Mouse (Mus musculus) megakaryocyte-erythroid progenitor cell, adult 5-6 weeks (primary cell): ENCODE measurements around the gene Rab3il1. TPM values are rescaled to one million over a fixed set of nuclear protein-coding genes. Genes with fewer than 3 reads are reported as not detected.
A peak's percentile ranks its signal among the peaks of the same experiment; 100 is the strongest.

Experiments used
- ATAC-seq: replicated peaks from 2 replicates; pipeline ENCODE4 v1.8.0; 2016; ENCODE audit warnings: mild to moderate bottlenecking, inconsistent platforms; ENCODE audit not compliant: severe bottlenecking, poor library complexity, low FRiP score, low TSS enrichment
- total RNA-seq, 2 experiments: library from RNA; stranded (forward) in 1 of 2; stranded (reverse) in 1 of 2; fragments of 200-1000, 215-1000 nt in 1 of 2; fragments of >200 nt in 1 of 2; fragmentation: Nextera tagmentation in 1 of 2; gene quantifications; 2 replicates each; pipeline ENCODE4 v1.2.3; 2014 to 2017

Gene Rab3il1
- total RNA-seq, 2 experiments from 2014 or later: 20.1 to 23.6 TPM

DNA sequence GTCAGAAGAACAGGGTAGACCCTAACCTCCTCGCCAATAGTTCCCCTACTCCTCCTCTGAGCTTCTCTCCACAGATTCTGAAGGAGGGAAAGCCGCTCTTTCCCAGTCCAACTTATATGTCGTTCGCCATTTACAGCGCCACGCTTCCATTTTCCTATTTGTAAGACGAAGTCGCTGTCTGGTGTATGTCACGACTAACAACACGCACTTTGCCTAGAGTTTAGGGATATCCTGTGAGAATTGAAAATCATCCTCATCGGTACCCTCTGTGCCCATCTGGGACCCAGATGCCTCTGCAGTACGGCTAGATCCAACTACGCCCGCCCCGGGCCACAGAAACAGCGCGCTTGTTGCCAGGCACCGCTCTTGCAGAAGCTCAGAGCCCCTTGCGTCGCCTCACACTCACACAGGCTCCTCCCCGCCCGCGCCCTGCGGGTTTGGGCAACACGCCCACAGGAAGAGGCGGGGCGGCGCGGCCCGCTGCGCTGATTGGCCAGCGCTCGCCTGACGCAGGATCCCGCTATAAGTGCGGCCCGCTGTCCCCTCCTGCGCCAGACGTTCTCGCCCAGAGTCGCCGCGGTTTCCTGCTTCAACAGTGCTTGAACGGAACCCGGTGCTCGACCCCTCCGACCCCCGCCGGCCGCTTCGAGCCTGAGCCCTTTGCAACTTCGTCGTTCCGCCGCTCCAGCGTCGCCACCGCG, 19.2 kb upstream of the Rab3il1 start:
- peak; percentile 77 for ATAC-seq

DNA sequence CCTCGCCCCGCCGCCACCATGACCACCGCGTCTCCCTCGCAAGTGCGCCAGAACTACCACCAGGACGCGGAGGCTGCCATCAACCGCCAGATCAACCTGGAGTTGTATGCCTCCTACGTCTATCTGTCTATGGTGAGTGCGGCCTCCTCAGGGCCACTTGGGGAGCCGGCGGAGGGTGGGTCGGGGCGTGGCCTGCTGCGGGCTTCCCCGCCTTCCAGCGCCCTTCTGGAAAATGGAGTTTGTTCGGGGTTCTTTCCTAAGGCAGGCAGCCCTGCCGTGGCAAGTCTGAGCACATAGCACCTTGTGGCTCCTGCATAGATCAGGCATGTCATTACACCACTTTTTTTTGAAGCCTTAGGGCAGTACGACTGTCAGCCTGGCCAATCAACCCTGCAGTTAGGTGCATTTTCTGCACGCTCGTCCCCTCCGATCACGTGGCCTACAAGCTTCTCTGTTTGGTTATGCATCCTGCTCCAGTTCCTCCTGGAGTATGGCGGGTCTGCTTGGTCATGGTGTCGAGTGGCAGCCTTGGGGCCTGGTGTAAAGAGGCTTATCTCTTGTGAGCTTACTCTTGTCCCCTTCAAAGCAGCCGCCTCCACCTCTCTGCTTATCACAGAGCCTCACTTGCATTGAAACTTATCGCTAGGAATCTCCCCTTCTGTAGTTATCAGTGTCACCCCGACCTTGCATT, 18.5 kb upstream of the Rab3il1 start:
- peak; percentile 75 for ATAC-seq

DNA sequence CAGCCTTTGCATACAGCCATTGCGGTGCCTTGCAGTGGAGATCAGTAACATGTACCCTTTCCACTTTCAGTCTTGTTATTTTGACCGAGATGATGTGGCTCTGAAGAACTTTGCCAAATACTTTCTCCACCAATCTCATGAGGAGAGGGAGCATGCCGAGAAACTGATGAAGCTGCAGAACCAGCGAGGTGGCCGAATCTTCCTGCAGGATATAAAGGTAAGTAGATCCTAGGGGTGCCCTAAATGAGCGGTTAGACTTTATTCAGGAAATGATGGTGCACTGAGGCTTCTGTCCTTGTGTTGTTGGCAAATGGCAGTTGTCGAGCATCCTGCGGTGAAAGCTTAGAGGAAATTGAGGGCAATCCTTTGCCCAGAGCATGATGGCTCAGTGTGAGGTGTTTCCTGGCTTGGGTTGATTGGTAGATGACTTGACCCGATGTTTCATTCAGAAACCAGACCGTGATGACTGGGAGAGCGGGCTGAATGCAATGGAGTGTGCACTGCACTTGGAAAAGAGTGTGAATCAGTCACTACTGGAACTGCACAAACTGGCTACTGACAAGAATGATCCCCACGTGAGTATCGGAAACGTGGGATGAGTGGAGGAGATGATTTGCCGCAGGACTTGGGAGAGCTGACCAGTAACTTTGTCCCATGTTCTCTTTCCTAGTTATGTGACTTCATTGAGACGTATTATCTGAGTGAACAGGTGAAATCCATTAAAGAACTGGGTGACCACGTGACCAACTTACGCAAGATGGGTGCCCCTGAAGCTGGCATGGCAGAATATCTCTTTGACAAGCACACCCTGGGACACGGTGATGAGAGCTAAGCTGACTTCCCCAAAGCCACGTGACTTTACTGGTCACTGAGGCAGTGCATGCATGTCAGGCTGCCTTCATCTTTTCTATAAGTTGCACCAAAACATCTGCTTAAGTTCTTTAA, 17.1 kb upstream of the Rab3il1 start:
- ATAC-seq: no peak

DNA sequence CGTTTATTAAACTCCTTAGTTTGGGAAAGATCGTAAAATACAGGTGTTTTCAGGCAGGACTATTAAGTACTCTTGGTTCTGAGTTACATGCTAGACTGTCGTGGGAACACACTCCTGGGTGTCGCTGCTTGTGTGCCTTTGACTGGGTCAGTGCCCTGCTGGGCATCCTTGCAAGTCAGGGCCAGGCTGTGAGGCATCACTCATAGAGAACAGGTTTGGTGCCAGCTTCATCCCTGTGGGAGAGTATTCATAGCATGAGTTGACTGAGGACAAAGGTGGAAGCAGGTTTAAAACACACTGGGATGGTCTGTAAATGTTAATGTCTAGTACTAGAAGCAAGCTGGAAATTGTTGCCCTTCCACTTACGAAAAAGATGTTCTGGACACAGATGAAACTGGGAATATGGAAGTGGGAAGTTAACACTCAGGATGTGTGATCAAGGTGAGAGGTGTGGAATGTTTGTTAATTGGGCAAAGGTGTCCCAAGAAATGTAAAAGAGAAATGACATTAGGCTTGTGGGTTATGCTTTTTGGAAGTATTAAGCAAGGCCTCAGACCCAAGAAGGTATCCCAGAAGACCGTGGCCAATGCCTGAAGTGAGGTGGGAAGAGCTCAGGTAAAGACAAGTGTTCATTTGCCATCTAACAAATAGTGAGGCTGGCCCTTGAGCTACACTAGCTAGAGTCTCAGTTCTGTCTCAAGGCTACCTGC, 16.1 kb upstream of the Rab3il1 start:
- ATAC-seq: no peak

DNA sequence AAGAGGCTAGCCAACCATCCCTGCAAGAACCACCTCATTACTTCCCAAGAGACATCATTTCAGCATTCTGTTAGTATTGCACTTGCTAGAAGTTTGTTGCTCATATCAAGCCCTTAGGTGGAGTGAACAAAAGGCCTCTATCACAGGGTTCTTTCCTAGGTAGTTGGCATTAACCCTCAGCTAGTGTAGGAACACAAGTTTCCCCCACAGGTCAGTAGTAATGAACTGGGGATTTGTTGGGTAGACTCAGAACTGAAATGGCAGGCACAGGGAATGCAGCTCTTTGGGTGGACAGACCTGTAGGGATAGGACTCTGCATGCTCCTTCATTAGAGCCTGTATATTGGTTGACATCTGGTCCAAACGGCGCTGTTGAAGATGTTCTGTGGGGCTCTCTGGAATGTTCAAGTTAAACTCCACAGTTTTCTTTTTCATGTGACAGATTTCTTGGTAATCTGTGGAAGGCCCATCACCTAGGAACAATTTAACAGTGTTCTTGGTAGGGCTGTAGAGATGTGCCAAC, 15.5 kb upstream of the Rab3il1 start:
- ATAC-seq: no peak

DNA sequence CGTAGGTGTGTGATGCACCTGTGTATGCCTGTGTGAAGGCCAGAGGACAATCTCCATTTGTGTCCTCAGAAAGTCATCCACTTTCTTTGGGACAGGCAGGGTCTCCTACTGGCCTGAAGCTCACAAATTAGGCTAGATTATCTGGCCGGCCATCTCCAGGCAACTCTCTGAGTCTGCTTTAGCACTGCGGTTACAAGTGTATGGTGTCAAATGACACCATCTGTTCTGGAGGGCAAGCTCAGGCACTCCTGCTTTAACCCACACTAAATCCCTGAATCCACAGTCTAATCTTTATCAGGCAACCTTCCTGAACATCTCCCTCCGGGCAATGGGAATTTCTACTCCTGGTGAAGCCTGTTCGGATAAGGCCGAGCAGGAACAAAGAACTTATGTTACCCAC, 14.3 kb upstream of the Rab3il1 start:
- no peak for ATAC-seq

DNA sequence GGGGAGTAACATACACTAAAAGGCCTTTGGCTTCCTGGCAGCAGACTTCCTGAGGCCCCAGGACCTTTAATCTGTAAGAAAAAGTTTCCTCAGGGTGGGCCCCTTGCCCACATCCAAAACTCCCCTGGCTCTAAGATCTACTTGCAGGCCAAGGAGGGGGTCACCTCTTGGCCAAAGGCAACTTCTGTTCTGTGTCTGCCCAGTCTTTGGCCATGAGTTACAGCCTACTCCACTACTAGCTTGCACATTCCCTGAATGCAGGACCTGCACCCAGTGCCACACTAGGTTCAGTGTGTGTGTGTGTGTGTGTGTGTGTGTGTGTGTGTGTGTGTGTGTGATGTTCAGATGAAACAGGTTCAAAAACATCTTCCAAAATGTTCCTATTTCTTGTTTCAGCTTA, 13.9 kb upstream of the Rab3il1 start:
- ATAC-seq: no peak

DNA sequence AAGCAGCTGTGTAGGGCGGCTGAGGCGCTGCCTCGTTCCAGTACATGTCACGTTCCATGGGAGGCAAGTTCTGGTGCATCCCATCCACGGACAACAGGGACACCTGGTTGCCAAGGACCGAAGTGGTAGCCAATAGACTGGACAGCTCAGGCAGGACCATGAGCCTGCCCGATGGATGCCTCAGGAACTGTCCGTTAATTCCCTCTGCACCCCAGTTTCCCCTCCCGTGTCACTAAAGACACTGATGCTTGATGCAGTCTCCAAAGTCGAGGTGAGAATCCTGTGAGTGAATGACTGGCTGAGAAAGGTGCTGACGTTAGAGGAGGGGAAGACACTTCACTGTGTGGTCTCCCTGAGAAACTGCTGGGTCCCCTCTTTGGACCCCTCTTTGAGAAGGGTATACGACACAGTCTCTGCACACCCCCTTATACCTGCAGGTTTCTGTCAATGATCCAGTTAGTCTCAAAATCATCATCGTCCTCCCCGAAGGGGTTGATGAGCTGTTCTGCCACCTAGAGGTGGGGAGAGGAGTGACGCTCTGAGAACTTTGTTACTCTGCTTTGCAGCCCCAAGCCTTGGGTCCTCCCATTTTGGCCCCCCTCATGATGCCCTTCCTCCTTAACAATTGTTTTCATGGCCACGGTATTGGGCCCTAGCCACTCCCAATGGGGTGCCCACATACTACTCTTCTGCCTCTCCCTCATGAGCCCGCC, 12.1 kb upstream of the Rab3il1 start:
- no peak; the same call in none of the 2 replicates for ATAC-seq

DNA sequence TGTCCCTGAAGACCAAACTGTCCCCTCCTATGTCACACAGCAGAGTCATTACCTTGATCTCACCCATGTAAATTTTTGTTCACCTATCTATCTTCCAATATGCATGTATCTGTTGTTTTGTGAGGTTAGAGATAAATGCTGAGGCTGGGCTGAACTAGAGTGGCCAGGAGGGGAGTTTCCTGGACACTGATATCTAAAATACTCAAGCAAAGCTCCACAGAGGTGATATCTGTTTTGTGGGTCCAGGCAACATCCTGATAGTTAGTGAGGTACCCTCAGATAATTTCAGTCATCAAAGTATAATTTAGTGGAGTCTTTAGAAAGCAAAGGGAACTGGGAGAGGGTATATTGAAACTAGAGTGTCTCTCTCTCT, 11.6 kb upstream of the Rab3il1 start:
- ATAC-seq: peak; percentile 66; the same call in 1 of the 2 replicates

DNA sequence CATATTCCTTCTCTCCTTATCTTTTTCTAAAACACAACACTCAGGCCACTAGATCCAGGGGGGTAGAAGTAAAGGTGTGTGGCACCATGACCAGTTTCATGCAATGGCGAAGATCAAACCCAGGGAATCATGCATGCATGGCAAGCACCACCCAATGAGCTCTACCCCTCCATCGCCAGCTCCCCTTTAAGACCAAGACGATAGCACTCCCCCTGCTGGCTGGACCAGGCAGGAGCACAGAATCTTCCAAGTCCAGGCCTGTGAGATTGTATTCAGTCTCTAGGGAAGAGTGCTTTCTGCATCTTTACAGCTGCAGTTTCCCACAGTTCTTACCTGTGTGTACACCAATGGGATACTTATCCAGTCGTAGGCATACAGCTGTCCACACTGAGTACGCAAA, 10.2 kb upstream of the Rab3il1 start:
- peak; percentile 54 for ATAC-seq

DNA sequence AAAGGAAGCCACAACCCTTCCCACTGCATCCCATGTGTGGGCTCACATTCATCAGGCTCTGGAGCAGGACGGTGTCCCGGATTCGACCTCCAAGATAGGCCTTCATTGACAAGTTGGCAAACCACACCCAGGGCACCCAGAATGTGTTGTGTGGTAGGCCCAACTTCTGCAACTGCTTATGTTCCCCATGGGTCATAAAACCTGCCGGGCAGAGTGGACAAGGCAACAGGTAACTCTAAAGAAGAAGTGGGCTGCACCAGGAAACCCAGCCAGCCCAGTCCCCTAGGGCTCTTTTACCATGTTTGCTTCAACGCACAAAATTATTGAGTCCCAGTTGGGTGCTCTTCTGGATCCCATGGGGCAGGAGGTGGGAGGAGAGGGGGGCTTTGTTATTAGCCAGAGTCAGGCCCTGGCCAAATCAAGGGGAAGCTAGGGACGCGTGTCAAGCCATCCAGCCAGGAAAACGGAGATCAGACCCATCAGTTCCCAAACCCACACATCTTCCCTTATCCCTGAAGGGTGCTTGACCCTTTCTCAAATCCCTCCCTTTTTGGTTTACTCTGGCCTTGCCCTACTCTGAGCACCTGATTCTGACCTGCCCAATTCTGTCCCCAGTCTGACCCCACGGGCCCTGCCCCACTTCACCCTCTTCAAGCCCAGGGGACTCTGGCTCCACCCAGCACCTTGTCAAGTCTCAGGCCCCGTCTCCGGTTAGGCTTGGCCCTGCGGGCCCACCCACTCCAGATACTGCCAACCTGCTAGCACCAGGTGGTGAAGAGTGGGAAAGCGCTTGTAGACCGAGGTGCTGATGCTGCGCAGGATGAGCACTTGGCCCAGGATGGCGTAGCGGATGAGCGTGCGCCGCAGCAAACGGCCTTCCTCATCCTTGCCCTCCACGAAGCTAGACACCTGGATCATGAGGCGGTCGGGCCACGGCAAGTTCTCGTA, 9.2 kb upstream of the Rab3il1 start:
- ATAC-seq: no peak

DNA sequence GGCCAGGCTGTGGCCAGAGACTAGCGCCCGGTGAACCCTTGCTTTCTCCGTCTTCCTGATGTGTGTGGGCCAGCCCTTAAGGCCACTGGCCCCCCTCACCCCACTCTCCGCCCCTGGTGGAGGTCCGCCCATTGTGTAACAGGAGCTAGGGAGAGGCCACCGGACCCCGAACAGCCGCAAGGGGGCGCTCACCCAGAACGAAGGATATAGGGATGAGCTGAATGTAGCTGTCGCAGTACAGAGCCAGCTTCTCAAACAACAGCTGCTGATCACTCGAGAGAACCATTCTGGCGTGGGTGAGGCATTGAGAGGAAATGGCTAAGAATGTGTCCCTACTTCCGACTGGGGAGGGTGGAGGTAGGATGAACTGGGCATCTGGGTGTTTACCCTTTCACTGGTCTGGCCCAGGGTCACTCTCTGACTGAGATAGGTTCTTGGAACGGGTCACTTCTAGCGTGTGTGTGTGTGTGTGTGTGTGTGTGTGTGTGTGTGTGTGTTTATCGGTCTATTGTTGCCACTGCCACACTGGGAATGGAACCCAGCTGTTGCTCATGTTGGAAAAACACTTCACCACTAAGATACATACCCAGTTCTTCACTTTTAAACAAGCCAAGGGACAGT, 8.3 kb upstream of the Rab3il1 start:
- peak; percentile 53 for ATAC-seq

DNA sequence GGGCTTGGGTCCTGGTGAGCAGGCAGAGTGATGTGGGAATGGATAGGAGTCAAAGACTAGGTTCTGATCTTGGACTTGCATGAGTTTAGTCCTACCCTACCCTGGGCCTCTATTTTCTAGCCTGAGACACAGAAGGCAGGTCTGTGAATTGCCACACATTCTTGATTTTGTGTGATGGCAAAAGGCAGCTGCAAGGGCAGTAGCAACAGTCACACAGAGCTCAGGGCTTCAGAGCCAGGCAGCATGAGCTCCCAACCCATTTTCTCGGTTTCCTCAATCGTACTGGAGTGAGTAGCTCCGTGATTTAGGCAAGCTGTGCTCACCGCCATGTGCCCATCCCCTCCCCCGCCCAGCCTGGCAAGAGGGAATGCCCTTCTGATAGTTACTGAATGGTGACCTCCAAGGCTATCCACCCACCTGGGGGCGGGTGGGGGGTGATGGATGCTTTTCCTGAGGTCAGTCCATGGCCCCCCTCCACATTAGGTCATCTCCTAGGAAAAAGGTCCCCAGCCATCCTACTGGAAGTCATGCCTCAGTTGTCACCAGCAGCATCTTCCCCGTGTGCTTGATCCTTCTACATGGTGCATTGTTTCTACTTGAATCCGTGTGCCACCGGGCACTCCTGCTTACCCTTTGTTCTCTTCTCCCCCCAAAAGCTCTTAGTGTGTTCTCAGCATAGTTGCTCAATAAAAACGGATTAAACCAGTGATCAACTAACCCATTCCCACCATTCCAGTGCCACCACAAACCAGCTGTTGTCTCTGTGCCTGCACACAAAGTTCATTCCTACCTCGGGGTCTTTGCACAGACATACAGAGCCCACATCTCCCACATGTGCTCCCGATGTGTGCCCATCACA, 4.0 kb upstream of the Rab3il1 start:
- ATAC-seq: no peak

DNA sequence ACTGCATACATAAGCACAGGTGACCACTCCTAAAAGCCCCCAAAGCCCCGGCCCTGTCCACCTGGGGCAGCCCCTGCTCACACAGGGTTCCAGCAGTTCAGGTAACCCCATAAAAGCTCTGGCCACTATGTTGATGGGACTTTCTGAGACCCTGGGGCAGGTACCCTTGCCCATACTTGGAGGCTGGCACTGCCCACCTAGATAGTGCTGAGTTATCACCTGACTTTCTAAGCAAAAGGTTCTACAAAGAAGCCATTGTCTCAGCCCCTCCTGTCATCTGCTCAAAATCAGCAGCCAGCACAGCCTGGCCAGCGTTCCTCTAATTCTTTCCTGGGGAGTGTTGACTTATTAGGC, 3.4 kb upstream of the Rab3il1 start:
- ATAC-seq: no peak

DNA sequence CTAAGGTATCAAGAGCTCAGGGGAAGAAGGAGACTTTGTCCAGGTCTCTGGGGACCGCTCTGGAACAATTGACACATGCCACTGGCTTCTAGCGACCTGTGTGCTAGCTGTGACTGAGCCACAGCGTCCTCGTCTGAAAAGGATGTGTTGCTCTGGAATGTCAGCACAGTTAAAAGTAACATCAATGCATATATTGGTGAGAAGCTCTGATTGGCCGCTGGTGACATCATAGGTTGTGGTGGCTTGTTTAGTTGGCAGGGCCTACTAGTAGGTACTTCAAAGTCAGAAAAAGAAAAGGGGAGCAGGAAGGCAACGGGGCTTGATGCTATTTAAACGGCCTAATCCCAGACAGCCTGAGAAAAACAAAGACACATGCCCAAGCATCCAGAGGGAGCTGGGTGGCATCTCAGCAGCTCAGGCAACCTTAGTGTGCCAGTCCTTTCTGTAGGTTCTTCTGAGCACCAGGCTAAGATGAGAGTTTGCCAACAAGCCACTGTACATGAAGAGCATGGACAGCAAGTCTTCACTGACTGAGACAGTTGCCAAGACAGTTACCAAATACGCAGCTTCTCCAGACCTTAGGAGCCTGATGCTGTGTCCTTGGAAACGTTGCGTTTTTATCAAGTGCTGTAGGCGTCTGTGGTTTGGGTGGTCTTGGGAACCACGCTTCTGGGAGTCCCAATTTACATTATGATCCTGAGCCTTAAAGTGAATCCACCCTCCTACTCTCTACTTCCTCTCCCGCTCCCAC, 2.6 kb upstream of the Rab3il1 start:
- ATAC-seq: no peak

DNA sequence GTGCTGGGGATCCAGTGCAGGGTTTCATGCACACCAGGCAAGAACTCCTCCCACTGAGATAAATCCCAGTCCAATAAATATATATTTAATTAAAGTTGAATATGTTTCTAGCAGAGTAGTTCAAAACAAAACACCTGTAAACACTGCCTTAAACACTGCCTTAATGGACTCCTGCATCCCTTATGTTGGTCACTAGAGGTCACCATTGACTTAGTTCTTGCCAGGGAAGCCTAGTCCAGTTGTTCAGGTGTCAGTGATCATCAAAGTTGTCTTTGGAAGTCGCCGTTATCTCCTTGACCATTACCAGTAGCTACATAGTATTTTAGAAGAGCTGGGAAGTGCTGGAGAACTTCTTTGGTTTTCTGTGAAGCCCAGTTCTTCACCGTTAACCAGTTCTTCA, 1.1 kb upstream of the Rab3il1 start:
- peak; percentile 62 for ATAC-seq
